Mouse (Mus musculus): Measurements from ENCODE around the gene Usp34. TPM values are rescaled to one million over a fixed set of nuclear protein-coding genes. Genes with fewer than 3 reads are reported as not detected.
A peak's percentile ranks its signal among the peaks of the same experiment; 100 is the strongest.
"Not testable (repeated sequence)": the region's sequence is repeated elsewhere in the genome, so short reads cannot be mapped to it uniquely, and the experiment has no call there.

Usp34 gene
- polyA plus RNA-seq, 1 experiment from 2014 or later = 30.7 TPM

- peak; percentile 16; the same call in 1 of the 2 replicates for ATAC-seq (ENCODE audit: low FRiP score, low read depth)
- no peaks in the 10 kb centered on the region for H3K9me3 ChIP-seq
- H3K4me2 ChIP-seq (replicated peaks) = no peak overlapping the region
- H3K36me3 ChIP-seq = peaks cover 36% of the 10 kb centered on the region
- H3K27me3 ChIP-seq = no peaks in the 10 kb centered on the region
- H3K9ac ChIP-seq = no peak overlapping the region
- WGBS = 90% methylated on average over 1 of the region's 1 CpGs
- no peaks in the 10 kb centered on the region for H3K4me1 ChIP-seq
- no peak overlapping the region for H3K4me3 ChIP-seq
- no peak overlapping the region for H3K27ac ChIP-seq
Measured at GRCm38 (mm10) chr11:23299910-23300309, 6.8 kb upstream of the Usp34 start.

- 66% methylated on average over 1 of the region's 1 CpGs for WGBS
- H3K4me2 ChIP-seq (replicated peaks) = no peak overlapping the region
- no peak for ATAC-seq (ENCODE audit: low FRiP score, low read depth)
Measured at GRCm38 (mm10) chr11:23303126-23303525, 3.6 kb upstream of the Usp34 start.

GRCm38 (mm10) chr11:23305101-23305672, 1.5 kb upstream of the Usp34 start:
- ATAC-seq (ENCODE audit: low FRiP score, low read depth); H3K27me3 ChIP-seq; H3K9me3 ChIP-seq; H3K4me1 ChIP-seq; H3K36me3 ChIP-seq: not testable (repeated sequence)
- Histone ChIP-seq H3K4me3 (peak overlapping the region; percentile 86), H3K9ac (peak overlapping the region; percentile 97; the same call in 1 of the 2 replicates), H3K27ac (peak overlapping the region; percentile 99), H3K4me2 (replicated peaks) (peak overlapping the region; percentile 65)
- WGBS = 37% methylated on average over 10 of the region's 10 CpGs

More at GRCm38 (mm10) chr11:23303126-23303525, 3.6 kb upstream of the Usp34 start:
- Histone ChIP-seq H3K36me3 (peaks cover 6% of the 10 kb centered on the region), H3K9me3 (no peaks in the 10 kb centered on the region), H3K4me1 (no peaks in the 10 kb centered on the region; the same call in 1 of the 2 replicates), H3K27ac (no peak overlapping the region), H3K9ac (no peak overlapping the region), H3K4me3 (no peak overlapping the region), H3K27me3 (no peaks in the 10 kb centered on the region)

GRCm38 (mm10) chr11:23305673-23306608, 754 bp upstream of the Usp34 start:
- Histone ChIP-seq H3K9ac (peak overlapping the region; percentile 97), H3K27me3 (no peaks in the 10 kb centered on the region), H3K4me3 (peak overlapping the region; percentile 86), H3K4me2 (replicated peaks) (peak overlapping the region; percentile 65), H3K4me1 (peaks cover 9% of the 10 kb centered on the region), H3K27ac (peak overlapping the region; percentile 99), H3K9me3 (no peaks in the 10 kb centered on the region), H3K36me3 (no peaks in the 10 kb centered on the region)
- under 1% methylated on average over 89 of the region's 98 CpGs for WGBS
- ATAC-seq (ENCODE audit: low FRiP score, low read depth) = peak; percentile 97

- peak overlapping the region; percentile 86 for H3K4me3 ChIP-seq
- H3K9ac ChIP-seq = peak overlapping the region; percentile 97
- H3K27ac ChIP-seq = peak overlapping the region; percentile 99
- peak overlapping the region; percentile 67 for H3K4me2 ChIP-seq (replicated peaks)
- H3K36me3 ChIP-seq = peaks cover 3% of the 10 kb centered on the region; the same call in 1 of the 2 replicates
- ATAC-seq (ENCODE audit: low FRiP score, low read depth) = no peak
- H3K9me3 ChIP-seq = no peaks in the 10 kb centered on the region
- H3K4me1 ChIP-seq = peaks cover 9% of the 10 kb centered on the region
- no peaks in the 10 kb centered on the region for H3K27me3 ChIP-seq
- WGBS = 3% methylated on average over 6 of the region's 6 CpGs
Measured at GRCm38 (mm10) chr11:23307566-23307920, 848 bp downstream of the Usp34 start.

- Histone ChIP-seq H3K36me3 (peaks cover 13% of the 10 kb centered on the region), H3K9me3 (no peaks in the 10 kb centered on the region), H3K4me3 (no peak overlapping the region), H3K27ac (no peak overlapping the region), H3K27me3 (no peaks in the 10 kb centered on the region), H3K9ac (no peak overlapping the region), H3K4me2 (replicated peaks) (no peak overlapping the region), H3K4me1 (peaks cover 6% of the 10 kb centered on the region)
- WGBS = 89% methylated on average over 1 of the region's 1 CpGs
- ATAC-seq (ENCODE audit: low FRiP score, low read depth) = no peak
Measured at GRCm38 (mm10) chr11:23313496-23313895, 6.8 kb downstream of the Usp34 start.

GRCm38 (mm10) chr11:23329413-23329812, 22.7 kb downstream of the Usp34 start:
- H3K27ac ChIP-seq = no peak overlapping the region
- ATAC-seq (ENCODE audit: low FRiP score, low read depth) = no peak
- peaks cover 19% of the 10 kb centered on the region for H3K36me3 ChIP-seq
- no peaks in the 10 kb centered on the region for H3K27me3 ChIP-seq
- H3K4me1 ChIP-seq = no peaks in the 10 kb centered on the region
- no peak overlapping the region for H3K4me3 ChIP-seq
- no peaks in the 10 kb centered on the region for H3K9me3 ChIP-seq
- WGBS = 100% methylated on average over 2 of the region's 2 CpGs
- H3K4me2 ChIP-seq (replicated peaks) = no peak overlapping the region
- H3K9ac ChIP-seq = no peak overlapping the region

- H3K4me1 ChIP-seq = no peaks in the 10 kb centered on the region
- no peak overlapping the region for H3K4me3 ChIP-seq
- no peak overlapping the region for H3K9ac ChIP-seq
- WGBS = 53% methylated on average over 3 of the region's 3 CpGs
- no peak for ATAC-seq (ENCODE audit: low FRiP score, low read depth)
- no peak overlapping the region for H3K27ac ChIP-seq
- H3K9me3 ChIP-seq = no peaks in the 10 kb centered on the region
- no peak overlapping the region for H3K4me2 ChIP-seq (replicated peaks)
- no peaks in the 10 kb centered on the region for H3K27me3 ChIP-seq
- H3K36me3 ChIP-seq = peaks cover 29% of the 10 kb centered on the region
Measured at GRCm38 (mm10) chr11:23332136-23332535, 25.4 kb downstream of the Usp34 start.

GRCm38 (mm10) chr11:23335160-23335559, 28.5 kb downstream of the Usp34 start:
- WGBS = 73% methylated on average over 1 of the region's 1 CpGs
- no peaks in the 10 kb centered on the region for H3K9me3 ChIP-seq
- no peaks in the 10 kb centered on the region for H3K27me3 ChIP-seq
- no peak for ATAC-seq (ENCODE audit: low FRiP score, low read depth)
- H3K4me2 ChIP-seq (replicated peaks) = no peak overlapping the region
- H3K36me3 ChIP-seq = peaks cover 30% of the 10 kb centered on the region
- H3K27ac ChIP-seq = no peak overlapping the region
- H3K9ac ChIP-seq = no peak overlapping the region
- H3K4me1 ChIP-seq = no peaks in the 10 kb centered on the region
- H3K4me3 ChIP-seq = no peak overlapping the region

GRCm38 (mm10) chr11:23357226-23357625, 50.5 kb downstream of the Usp34 start:
- ATAC-seq (ENCODE audit: low FRiP score, low read depth); H3K9ac ChIP-seq: not testable (repeated sequence)

GRCm38 (mm10) chr11:23359687-23360235, 53.1 kb downstream of the Usp34 start:
- H3K4me2 ChIP-seq (replicated peaks); H3K4me1 ChIP-seq; H3K4me3 ChIP-seq; H3K9me3 ChIP-seq; H3K27ac ChIP-seq; H3K27me3 ChIP-seq; ATAC-seq (ENCODE audit: low FRiP score, low read depth); H3K9ac ChIP-seq: not testable (repeated sequence)
- peaks cover 49% of the 10 kb centered on the region for H3K36me3 ChIP-seq
- 71% methylated on average over 1 of the region's 1 CpGs for WGBS

More at GRCm38 (mm10) chr11:23357226-23357625, 50.5 kb downstream of the Usp34 start:
- H3K4me2 ChIP-seq (replicated peaks); H3K4me1 ChIP-seq; H3K27me3 ChIP-seq; H3K4me3 ChIP-seq; H3K9me3 ChIP-seq; H3K27ac ChIP-seq: not testable (repeated sequence)
- WGBS = 74% methylated on average over 5 of the region's 5 CpGs
- peaks cover 32% of the 10 kb centered on the region for H3K36me3 ChIP-seq

GRCm38 (mm10) chr11:23362305-23362704, 55.6 kb downstream of the Usp34 start:
- Histone ChIP-seq H3K27ac (no peak overlapping the region), H3K9me3 (no peaks in the 10 kb centered on the region), H3K4me2 (replicated peaks) (no peak overlapping the region), H3K36me3 (peaks cover 41% of the 10 kb centered on the region), H3K4me3 (no peak overlapping the region), H3K27me3 (no peaks in the 10 kb centered on the region), H3K9ac (no peak overlapping the region), H3K4me1 (no peaks in the 10 kb centered on the region)
- ATAC-seq (ENCODE audit: low FRiP score, low read depth) = no peak

Data from limb, embryonic 13.5 days (tissue).